Comparison of ENCODE assay signal across 25 mouse cellular contexts in genomic region chr2:32374191-32374590, GRCm38 (mm10). TPM values are rescaled to one million over a fixed set of nuclear protein-coding genes. Genes with fewer than 3 reads are reported as not detected.
DNase-seq lines count a peak whose midpoint lies in the region; ATAC-seq and TF ChIP-seq lines count a peak whose summit lies in the region.
"Had no signal": no experiment of that assay in that cellular context is flagged by ENCODE, and none has a peak within 500 bp of the region (broad histone marks: within the 10 kb centered on the region; RNA-seq: fewer than 3 reads in every experiment).

No protein-coding gene starts in this region.

- no peaks in the 10 kb centered on the region for H3K9me3 ChIP-seq in heart, embryonic 12.5 days (replicated peaks)
- H3K9me3 ChIP-seq in lung, postnatal 0 days (ENCODE audit: low read length) = no peaks in the 10 kb centered on the region
- H3K9me3 ChIP-seq: forebrain, embryonic 10.5 days; forebrain, embryonic 13.5 days; heart, embryonic 13.5 days; hindbrain, embryonic 10.5 days; hindbrain, embryonic 13.5 days; intestine, embryonic 15.5 days had no signal

- no peak for ATAC-seq in heart, embryonic 12.5 days (ENCODE audit: insufficient number of reproducible peaks, low FRiP score)
- no peak for ATAC-seq in lung, postnatal 0 days
- ATAC-seq: forebrain, embryonic 13.5 days; forebrain, postnatal 0 days; hindbrain, embryonic 16.5 days; intestine, embryonic 15.5 days; Patski had no signal

- H3K79me2 ChIP-seq in myocyte (ENCODE audit: control insufficient read depth, insufficient read depth) = no peaks in the 10 kb centered on the region

- H3K4me1 ChIP-seq in heart, embryonic 12.5 days (replicated peaks) = peaks cover 18% of the 10 kb centered on the region
- H3K4me1 ChIP-seq in lung, postnatal 0 days (ENCODE audit: insufficient read depth, low read depth, low read length) = no peaks in the 10 kb centered on the region
- H3K4me1 ChIP-seq: forebrain, embryonic 10.5 days; forebrain, embryonic 13.5 days; hindbrain, embryonic 10.5 days; hindbrain, embryonic 13.5 days; intestine, embryonic 15.5 days had no signal

- H3K4me2 ChIP-seq in heart, embryonic 12.5 days = no peak overlapping the region
- peak overlapping the region; percentile 6 for H3K4me2 ChIP-seq in myocyte (ENCODE audit: low read depth)
- no peak overlapping the region for H3K4me2 ChIP-seq in lung, postnatal 0 days (replicated peaks; ENCODE audit: low read depth, low read length)
- H3K4me2 ChIP-seq: forebrain, embryonic 13.5 days; heart, embryonic 13.5 days; hindbrain, embryonic 13.5 days; intestine, embryonic 15.5 days had no signal

- no peak overlapping the region for H3K4me3 ChIP-seq in heart, embryonic 12.5 days
- H3K4me3 ChIP-seq in myocyte = no peak overlapping the region
- no peak overlapping the region for H3K4me3 ChIP-seq in lung, postnatal 0 days (ENCODE audit: low read depth, low read length)
- H3K4me3 ChIP-seq: forebrain, embryonic 10.5 days; forebrain, embryonic 13.5 days; heart, embryonic 13.5 days; hindbrain, embryonic 10.5 days; hindbrain, embryonic 13.5 days; intestine, embryonic 15.5 days had no signal

- no peak for TF ChIP-seq CTCF in lung, postnatal 0 days (IDR thresholded peaks at IDR 0.05)

- WGBS in heart, embryonic 12.5 days = 81% methylated on average over 10 of the region's 10 CpGs
- 86% methylated on average over 10 of the region's 10 CpGs for WGBS in lung, postnatal 0 days

- peaks cover 94% of the 10 kb centered on the region for H3K36me3 ChIP-seq in heart, embryonic 12.5 days
- H3K36me3 ChIP-seq in myocyte (ENCODE audit: control insufficient read depth, insufficient read depth) = peaks cover 24% of the 10 kb centered on the region
- peaks cover 36% of the 10 kb centered on the region for H3K36me3 ChIP-seq in lung, postnatal 0 days (ENCODE audit: insufficient read depth, low read length)

- no peak for TF ChIP-seq POLR2A in myocyte (IDR thresholded peaks at IDR 0.05; ENCODE audit: insufficient read length, low read depth)

- TF ChIP-seq EP300 in lung, postnatal 0 days (IDR thresholded peaks at IDR 0.05) = no peak

- no peaks in the 10 kb centered on the region for H3K27me3 ChIP-seq in heart, embryonic 12.5 days (replicated peaks)
- no peaks in the 10 kb centered on the region for H3K27me3 ChIP-seq in myocyte (ENCODE audit: control insufficient read depth, insufficient read depth, insufficient read length)
- no peaks in the 10 kb centered on the region for H3K27me3 ChIP-seq in lung, postnatal 0 days (replicated peaks; ENCODE audit: insufficient read depth, low read length)
- H3K27me3 ChIP-seq: forebrain, embryonic 13.5 days; heart, embryonic 13.5 days; hindbrain, embryonic 13.5 days; intestine, embryonic 15.5 days; Patski had no signal

- peak; percentile 84 for DNase-seq in gastrocnemius, adult 18-20 months (ENCODE audit: low spot score)
- no peak for DNase-seq in gastrocnemius, postnatal 4 days (ENCODE audit: low spot score in 2 of 2)
- peak; percentile 42 to 65 for DNase-seq in heart, adult 18-20 months
- DNase-seq in gastrocnemius, adult 8-10 months (ENCODE audit: low spot score in 2 of 2) = peak; percentile 61 to 79
- no peak for DNase-seq in lung, postnatal 0 days (ENCODE audit: low spot score)
- no peak for DNase-seq in MN1 (ENCODE audit: low spot score)
- DNase-seq: adrenal gland, postnatal 10 days; adrenal gland, postnatal 36 days; cerebellum, adult 18-20 months; cerebellum, adult 9-10 months; cerebellum, postnatal 14 days; forebrain, postnatal 0 days; heart, postnatal 36 days; kidney, adult 11 months had no signal

- no peak overlapping the region for H3K9ac ChIP-seq in heart, embryonic 12.5 days
- H3K9ac ChIP-seq in lung, postnatal 0 days (replicated peaks; ENCODE audit: low read depth) = no peak overlapping the region
- H3K9ac ChIP-seq: forebrain, embryonic 13.5 days; forebrain, postnatal 0 days; heart, embryonic 13.5 days; hindbrain, embryonic 13.5 days; intestine, embryonic 15.5 days had no signal

- H3K27ac ChIP-seq in heart, embryonic 12.5 days (ENCODE audit: poor library complexity, severe bottlenecking) = no peak overlapping the region
- H3K27ac ChIP-seq in lung, postnatal 0 days (ENCODE audit: low read length) = no peak overlapping the region
- H3K27ac ChIP-seq: forebrain, embryonic 10.5 days; forebrain, embryonic 13.5 days; heart, embryonic 13.5 days; hindbrain, embryonic 10.5 days; hindbrain, embryonic 13.5 days; intestine, embryonic 15.5 days had no signal

- no peak overlapping the region for H3ac ChIP-seq in myocyte (ENCODE audit: control insufficient read depth, insufficient read length)

TF ChIP-seq in myocyte, 11 proteins besides CTCF, POLR2A, EP300 and RAD21:
- no peak for TF ChIP-seq SRF (IDR thresholded peaks at IDR 0.05; ENCODE audit: control insufficient read depth, insufficient read length, low read depth)
- no peak for TF ChIP-seq TCF12 (IDR thresholded peaks at IDR 0.05; ENCODE audit: insufficient read depth, poor library complexity, severe bottlenecking)
- no peak for TF ChIP-seq E2F4 (IDR thresholded peaks at IDR 0.05; ENCODE audit: insufficient read depth)
- no peak for TF ChIP-seq POLR2AphosphoS2 (IDR thresholded peaks at IDR 0.05; ENCODE audit: insufficient read length, low read depth)
- no peak for TF ChIP-seq MAX (IDR thresholded peaks at IDR 0.05; ENCODE audit: low read depth)
- no peak for TF ChIP-seq MYOG (IDR thresholded peaks at IDR 0.05; ENCODE audit: control insufficient read depth in 1 of 3, insufficient read depth in 1 of 3, insufficient read length in 2 of 3, low read depth in 2 of 3)
- no peak for TF ChIP-seq CEBPB (IDR thresholded peaks at IDR 0.05; ENCODE audit: insufficient read depth, poor library complexity, severe bottlenecking)
- TF ChIP-seq USF1 (IDR thresholded peaks at IDR 0.05; ENCODE audit: low read depth) = no peak
- TF ChIP-seq MYOD1 (IDR thresholded peaks at IDR 0.05; ENCODE audit: control insufficient read depth in 1 of 3, insufficient read length in 2 of 3, low read depth in 2 of 3) = no peak
- no peak for TF ChIP-seq TCF3 (IDR thresholded peaks at IDR 0.05; ENCODE audit: insufficient read length, low read depth)
- TF ChIP-seq REST (IDR thresholded peaks at IDR 0.05; ENCODE audit: insufficient read depth, insufficient read length) = no peak
TF ChIP-seq in myocyte: peak in this region for 0.

RNA-seq across cellular contexts. Expression of gene 1110008P14Rik, which starts 7.5 kb away (rescaled TPM):
- total RNA-seq in gastrocnemius, adult 18-20 months (2021) = 10 to 100 TPM; 42.6 to 47.1 TPM
- 10 to 100 TPM; 56.4 to 58.6 TPM for total RNA-seq in gastrocnemius, postnatal 4 days (2021)
- 10 to 100 TPM; 43.2 to 50.5 TPM for total RNA-seq in heart, adult 18-20 months (2021)
- polyA plus RNA-seq in heart, embryonic 12.5 days (2016; fragmentation: Nextera tagmentation; extraction: Ambion mirVana) = 48.2 and 48.9 TPM in 2 replicates
- total RNA-seq in gastrocnemius, adult 8-10 months (2022) = 10 to 100 TPM; 40.1 to 46.1 (median 42.3) TPM
- 153 TPM for polyA plus RNA-seq in myocyte (2012; fragmentation: generic; extraction: Trizol)
- 73.4 and 78.1 TPM in 2 replicates for polyA plus RNA-seq in lung, postnatal 0 days (2015; fragmentation: Nextera tagmentation; extraction: Ambion mirVana)

RNA-seq across cellular contexts. Expression of gene Lcn2, which starts 13.9 kb away (rescaled TPM):
- 1 to 10 TPM; 1.4 to 4.8 TPM for total RNA-seq in gastrocnemius, adult 18-20 months (2021)
- total RNA-seq in gastrocnemius, postnatal 4 days (2021) = 1 to 10 TPM; 3.0 to 4.4 TPM
- total RNA-seq in heart, adult 18-20 months (2021) = 1 to 10 TPM; 4.8 to 5.6 TPM
- polyA plus RNA-seq in heart, embryonic 12.5 days (2016; fragmentation: Nextera tagmentation; extraction: Ambion mirVana) = 0.14 and 0.38 TPM in 2 replicates
- 1 to 10 TPM in 1 of 4 experiments, under 1 TPM in 1, not detected in 2; 0.65 to 1.9 TPM for total RNA-seq in gastrocnemius, adult 8-10 months (2022)
- 0.02 TPM for polyA plus RNA-seq in myocyte (2012; fragmentation: generic; extraction: Trizol)
- 223 and 355 TPM in 2 replicates for polyA plus RNA-seq in lung, postnatal 0 days (2015; fragmentation: Nextera tagmentation; extraction: Ambion mirVana)
- total RNA-seq: ES-E14 had no signal
- polyA plus RNA-seq: forebrain, embryonic 10.5 days; forebrain, embryonic 13.5 days; hindbrain, embryonic 10.5 days; hindbrain, embryonic 13.5 days had no signal

RNA-seq across cellular contexts. Expression of gene Dnm1, which starts 21.1 kb away (rescaled TPM):
- total RNA-seq in gastrocnemius, adult 18-20 months (2021) = 1 to 10 TPM; 3.5 to 5.3 TPM
- total RNA-seq in gastrocnemius, postnatal 4 days (2021) = 10 to 100 TPM; 36.5 to 38.7 TPM
- total RNA-seq in heart, adult 18-20 months (2021) = 1 to 10 TPM; 3.6 to 4.4 TPM
- 6.2 and 7.6 TPM in 2 replicates for polyA plus RNA-seq in heart, embryonic 12.5 days (2016; fragmentation: Nextera tagmentation; extraction: Ambion mirVana)
- total RNA-seq in gastrocnemius, adult 8-10 months (2022) = 1 to 10 TPM; 2.6 to 5.9 (median 3.9) TPM
- polyA plus RNA-seq in myocyte (2012; fragmentation: generic; extraction: Trizol) = 44.0 TPM
- 5.0 and 5.1 TPM in 2 replicates for polyA plus RNA-seq in lung, postnatal 0 days (2015; fragmentation: Nextera tagmentation; extraction: Ambion mirVana)

RNA-seq across cellular contexts. Expression of gene Ptges2, which starts 21.5 kb away (rescaled TPM):
- 10 to 100 TPM; 37.1 to 43.0 TPM for total RNA-seq in gastrocnemius, adult 18-20 months (2021)
- 10 to 100 TPM; 35.1 to 41.4 TPM for total RNA-seq in gastrocnemius, postnatal 4 days (2021)
- total RNA-seq in heart, adult 18-20 months (2021) = 10 to 100 TPM; 60.2 to 68.5 TPM
- 39.9 and 44.9 TPM in 2 replicates for polyA plus RNA-seq in heart, embryonic 12.5 days (2016; fragmentation: Nextera tagmentation; extraction: Ambion mirVana)
- 10 to 100 TPM; 33.8 to 40.1 (median 36.1) TPM for total RNA-seq in gastrocnemius, adult 8-10 months (2022)
- 50.6 TPM for polyA plus RNA-seq in myocyte (2012; fragmentation: generic; extraction: Trizol)
- 21.8 and 22.9 TPM in 2 replicates for polyA plus RNA-seq in lung, postnatal 0 days (2015; fragmentation: Nextera tagmentation; extraction: Ambion mirVana)

RNA-seq across cellular contexts. Expression of gene Ciz1, which starts 22.1 kb away (rescaled TPM):
- total RNA-seq in gastrocnemius, adult 18-20 months (2021) = 10 to 100 TPM; 25.6 to 27.5 TPM
- 10 to 100 TPM; 53.4 to 60.4 TPM for total RNA-seq in gastrocnemius, postnatal 4 days (2021)
- total RNA-seq in heart, adult 18-20 months (2021) = 10 to 100 TPM; 19.1 to 27.2 TPM
- 40.5 and 42.2 TPM in 2 replicates for polyA plus RNA-seq in heart, embryonic 12.5 days (2016; fragmentation: Nextera tagmentation; extraction: Ambion mirVana)
- 10 to 100 TPM; 18.3 to 28.1 (median 25.8) TPM for total RNA-seq in gastrocnemius, adult 8-10 months (2022)
- polyA plus RNA-seq in myocyte (2012; fragmentation: generic; extraction: Trizol) = 54.2 TPM
- polyA plus RNA-seq in lung, postnatal 0 days (2015; fragmentation: Nextera tagmentation; extraction: Ambion mirVana) = 20.1 and 20.4 TPM in 2 replicates

Comparison
In these comparisons a context has a peak if more than half of its experiments do, and no peak if none do; other contexts are left out.
1. DNase-seq: peak in gastrocnemius, adult 18-20 months (single experiment), heart, adult 18-20 months (2 of 2) and gastrocnemius, adult 8-10 months (2 of 2); none in gastrocnemius, postnatal 4 days (0 of 2), lung, postnatal 0 days (single experiment) and MN1 (single experiment).
2. RNA of gene Dnm1, which starts 21.1 kb away (total RNA-seq): 36.5 to 38.7 TPM in gastrocnemius, postnatal 4 days; 3.5 to 5.3 TPM in gastrocnemius, adult 18-20 months, 2.6 to 5.9 TPM in gastrocnemius, adult 8-10 months and 3.6 to 4.4 TPM in heart, adult 18-20 months; every median in the first group is over 4 times any median in the second.